Mouse (Mus musculus) limb, embryonic 12.5 days (tissue): ENCODE data around the gene Cpt1a. TPM values are rescaled to one million over a fixed set of nuclear protein-coding genes. Genes with fewer than 3 reads are reported as not detected.

Source experiments
- ATAC-seq: fragments of 200-750 bp; cut with Nextera tagmentation; 2 replicates; pipeline ENCODE4 v1.8.0; 2017; ENCODE audit warnings: low read depth, moderate TSS enrichment; ENCODE audit not compliant: insufficient number of reproducible peaks, insufficient read depth, low FRiP score, low TSS enrichment
- H3K27ac ChIP-seq: fragments of 300-500 bp; sonication (generic); 2 replicates; pipeline ENCODE4 v1.5.1; 2016; ENCODE audit warnings: mild to moderate bottlenecking, moderate library complexity
- H3K27me3 ChIP-seq: fragments of 300-500 bp; sonication (generic); 2 replicates; pipeline ENCODE4 v1.6.1; 2016; ENCODE audit warnings: mild to moderate bottlenecking, moderate library complexity
- H3K36me3 ChIP-seq: fragments of 300-500 bp; sonication (generic); 2 replicates; pipeline ENCODE4 v1.6.1; 2016; ENCODE audit warnings: mild to moderate bottlenecking, moderate library complexity
- H3K4me1 ChIP-seq: fragments of 300-500 bp; sonication (generic); replicated peaks from 2 replicates; pipeline ENCODE4 v1.6.1; 2016
- H3K4me2 ChIP-seq: fragments of 300-500 bp; sonication (generic); 2 replicates; pipeline ENCODE4 v1.6.1; 2016; ENCODE audit warnings: mild to moderate bottlenecking, moderate library complexity
- H3K4me3 ChIP-seq: fragments of 300-500 bp; sonication (generic); replicated peaks from 2 replicates; pipeline ENCODE4 v1.5.1; 2016; ENCODE audit warnings: mild to moderate bottlenecking
- H3K9ac ChIP-seq: fragments of 300-500 bp; sonication (generic); replicated peaks from 2 replicates; pipeline ENCODE4 v1.6.1; 2016; ENCODE audit warnings: mild to moderate bottlenecking, moderate library complexity
- H3K9me3 ChIP-seq: fragments of 300-500 bp; sonication (generic); 2 replicates; pipeline ENCODE4 v1.6.1; 2016; ENCODE audit warnings: mild to moderate bottlenecking, moderate library complexity
- WGBS: fragments of 180-500 bp; shearing (Covaris S2); methylation state at CpG from one replicate; pipeline ENCODE4 v1.1.7; 2016; 5-methylcytosine and 5-hydroxymethylcytosine counted together
- polyA plus RNA-seq: library from polyadenylated mRNA; unstranded; fragments of >200 nt; fragmentation: Nextera tagmentation; extraction: Ambion mirVana; gene quantifications from 2 replicates; pipeline ENCODE4 v1.2.1, GENCODE M21; 2016

Cpt1a gene
- polyA plus RNA-seq, 1 experiment from 2014 or later: 12.8 TPM

DNA sequence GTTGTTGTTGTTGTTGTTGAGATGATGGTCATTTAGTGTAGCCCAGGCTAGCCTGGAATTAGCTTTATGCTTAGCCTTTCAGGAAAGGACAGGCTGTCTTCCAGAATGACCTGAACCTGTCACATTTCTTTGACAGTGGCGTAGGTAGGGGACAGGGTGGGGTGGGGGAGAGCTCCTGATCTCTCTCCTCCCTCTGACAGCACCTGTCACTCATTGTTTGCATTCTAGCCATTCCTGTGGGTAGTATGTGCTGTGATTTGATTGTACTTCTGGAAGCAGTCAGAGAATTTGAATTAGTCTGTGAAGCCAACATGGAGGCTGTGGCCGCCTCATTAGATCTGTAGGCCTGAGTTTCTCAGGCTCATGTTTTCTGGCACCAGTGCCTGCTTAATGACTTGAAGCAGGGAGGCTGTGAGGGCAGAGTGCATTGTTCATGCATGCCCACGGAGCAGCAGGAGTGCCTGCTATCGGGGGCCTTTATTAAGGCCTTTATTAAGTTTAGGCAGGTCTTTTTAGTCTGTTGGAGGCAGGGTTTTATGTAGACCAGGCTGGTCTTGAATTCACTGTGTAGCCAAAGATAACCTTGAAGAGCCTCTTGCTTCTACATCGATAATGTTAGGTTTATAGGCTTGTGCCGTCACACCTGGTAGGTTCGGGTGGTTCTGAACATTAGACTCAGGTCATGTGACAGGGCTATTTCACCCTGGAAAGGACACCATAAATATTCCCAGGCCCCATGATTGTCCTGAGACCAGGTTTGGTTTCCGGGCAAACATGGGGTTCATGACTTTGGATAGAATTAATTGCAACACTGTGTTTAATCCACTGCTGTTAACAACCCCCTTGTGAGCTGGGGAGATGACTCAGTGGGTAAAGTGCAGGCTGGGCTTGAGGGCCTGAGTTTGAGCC lies 22.8 kb downstream of the Cpt1a start:
- H3K4me2 ChIP-seq: no peak overlapping the region
- ATAC-seq: no peak
- no peaks in the 10 kb centered on the region for H3K27me3 ChIP-seq
- peaks cover 9% of the 10 kb centered on the region; the same call in 1 of the 2 replicates for H3K9me3 ChIP-seq
- no peak overlapping the region for H3K9ac ChIP-seq
- no peaks in the 10 kb centered on the region for H3K36me3 ChIP-seq
- no peak overlapping the region for H3K4me3 ChIP-seq
- WGBS: 76% methylated on average over 8 of the region's 8 CpGs
- H3K4me1 ChIP-seq: no peaks in the 10 kb centered on the region
- H3K27ac ChIP-seq: 0 out of 2 replicates have a peak overlapping the region, but pooled peaks have one; percentile 12

DNA sequence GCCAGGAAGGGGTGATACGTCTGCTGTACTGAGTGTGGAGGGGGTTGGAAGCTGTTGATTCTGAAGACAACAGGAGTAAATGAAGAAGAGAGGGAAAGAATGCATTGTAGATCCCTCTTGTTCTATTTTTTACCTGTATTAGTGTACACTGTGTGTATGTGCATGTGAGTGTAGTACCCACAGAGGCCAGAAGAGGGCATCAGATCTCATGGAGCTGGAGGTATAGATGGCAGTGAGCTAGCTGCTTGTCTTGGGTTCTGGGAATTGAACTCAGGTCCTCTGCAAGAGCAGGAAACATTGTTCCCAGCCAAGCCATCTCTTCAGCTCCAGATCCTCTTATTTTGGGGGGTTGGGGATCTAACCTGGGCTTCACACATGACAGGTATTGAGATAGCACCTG lies 25.6 kb downstream of the Cpt1a start:
- no peak overlapping the region for H3K4me2 ChIP-seq
- no peaks in the 10 kb centered on the region for H3K4me1 ChIP-seq
- H3K9ac ChIP-seq: no peak overlapping the region
- peaks cover 9% of the 10 kb centered on the region; the same call in 1 of the 2 replicates for H3K9me3 ChIP-seq
- H3K27me3 ChIP-seq: no peaks in the 10 kb centered on the region
- no peaks in the 10 kb centered on the region; the same call in 1 of the 2 replicates for H3K36me3 ChIP-seq
- H3K4me3 ChIP-seq: no peak overlapping the region
- no peak overlapping the region for H3K27ac ChIP-seq
- no peak for ATAC-seq
- 90% methylated on average over 1 of the region's 1 CpGs for WGBS

DNA sequence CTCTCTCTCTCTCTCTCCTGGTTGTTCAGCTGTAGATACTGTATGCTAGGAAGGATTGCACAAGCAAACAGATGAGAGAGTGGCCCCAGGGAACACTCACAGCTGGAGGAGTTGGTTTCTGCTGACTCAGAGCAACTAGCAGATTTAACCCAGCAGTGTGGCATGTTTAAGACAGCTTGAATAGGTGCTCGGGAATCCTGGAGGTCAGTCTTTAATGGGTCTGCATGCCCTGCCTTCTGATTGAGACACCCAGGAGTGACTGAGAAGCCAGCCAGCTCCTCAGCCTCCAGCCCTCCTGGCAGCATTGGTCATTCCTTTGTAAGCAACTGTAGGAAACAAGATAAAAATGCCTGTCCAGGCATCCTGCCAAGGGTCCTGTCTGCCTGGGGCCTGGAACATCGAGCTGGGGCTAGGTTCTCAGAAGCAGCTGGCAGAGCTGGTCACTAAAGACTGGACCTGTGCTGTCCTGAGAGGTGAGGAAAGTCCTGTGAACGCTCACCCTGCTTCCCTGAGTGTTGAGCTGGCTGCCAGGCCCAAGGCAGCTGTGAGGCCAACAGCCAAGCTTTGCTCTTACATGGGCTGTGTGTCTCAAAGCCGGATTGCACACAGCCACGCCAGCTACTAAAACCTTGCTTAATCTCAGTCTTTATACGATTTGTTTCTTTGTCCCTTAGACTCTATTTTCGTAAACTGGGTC lies 31.4 kb downstream of the Cpt1a start:
- 71% methylated on average over 7 of the region's 7 CpGs for WGBS
- Histone ChIP-seq H3K4me3 (no peak overlapping the region), H3K4me2 (no peak overlapping the region), H3K36me3 (peaks cover 6% of the 10 kb centered on the region; the same call in 1 of the 2 replicates), H3K9ac (no peak overlapping the region), H3K27me3 (no peaks in the 10 kb centered on the region), H3K4me1 (no peaks in the 10 kb centered on the region), H3K27ac (no peak overlapping the region), H3K9me3 (peaks cover 6% of the 10 kb centered on the region; the same call in 1 of the 2 replicates)
- no peak for ATAC-seq

DNA sequence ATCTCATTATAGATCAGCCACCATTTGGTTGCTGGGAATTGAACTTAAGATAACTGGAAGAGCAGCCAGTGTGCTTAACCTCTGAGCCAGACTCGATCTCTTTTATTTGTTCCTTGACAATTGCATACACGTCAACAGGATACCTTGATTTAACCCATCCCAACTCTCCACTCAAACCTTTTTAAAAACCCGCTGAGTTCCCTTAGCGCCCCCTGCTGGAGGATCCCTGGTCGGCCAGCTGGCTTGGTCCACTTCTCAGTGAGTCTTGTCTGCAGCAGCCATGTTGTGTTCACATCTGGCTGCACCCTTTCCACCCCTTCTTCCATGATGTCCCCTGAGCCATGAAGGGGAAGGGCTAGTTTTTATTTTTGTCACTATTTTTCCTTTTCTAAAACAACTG lies 33.0 kb downstream of the Cpt1a start:
- no peak overlapping the region for H3K9ac ChIP-seq
- ATAC-seq: no peak
- H3K4me2 ChIP-seq: no peak overlapping the region
- no peak overlapping the region for H3K4me3 ChIP-seq
- H3K27ac ChIP-seq: no peak overlapping the region
- H3K4me1 ChIP-seq: no peaks in the 10 kb centered on the region
- H3K36me3 ChIP-seq: peaks cover 8% of the 10 kb centered on the region; the same call in 1 of the 2 replicates
- no peaks in the 10 kb centered on the region for H3K27me3 ChIP-seq
- WGBS: 60% methylated on average over 5 of the region's 5 CpGs
- H3K9me3 ChIP-seq: peaks cover 9% of the 10 kb centered on the region; the same call in 1 of the 2 replicates

DNA sequence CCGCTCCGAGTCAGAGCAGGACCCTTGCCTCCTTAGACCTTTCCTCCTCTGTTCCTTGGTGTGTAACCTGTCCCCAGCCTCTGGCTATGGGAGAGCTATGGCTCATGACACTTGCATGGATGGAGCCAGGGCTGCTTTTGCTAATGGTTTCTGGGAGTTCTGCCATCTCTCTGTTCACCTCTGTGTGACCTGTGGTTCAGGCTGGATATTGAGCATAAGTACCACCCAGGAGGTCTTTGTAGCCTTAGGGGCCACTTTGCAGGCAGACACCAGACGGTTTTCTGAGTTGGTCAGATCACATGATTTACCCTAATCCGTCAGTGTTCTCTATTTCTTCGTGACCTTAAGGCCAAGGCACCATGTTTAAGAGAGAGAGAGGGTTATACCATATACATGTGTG lies 34.4 kb downstream of the Cpt1a start:
- 69% methylated on average over 5 of the region's 5 CpGs for WGBS
- Histone ChIP-seq H3K4me3 (no peak overlapping the region), H3K4me1 (no peaks in the 10 kb centered on the region), H3K27ac (no peak overlapping the region), H3K9me3 (peaks cover 9% of the 10 kb centered on the region; the same call in 1 of the 2 replicates), H3K4me2 (no peak overlapping the region), H3K36me3 (peaks cover 8% of the 10 kb centered on the region; the same call in 1 of the 2 replicates), H3K9ac (no peak overlapping the region), H3K27me3 (no peaks in the 10 kb centered on the region)
- ATAC-seq: no peak

DNA sequence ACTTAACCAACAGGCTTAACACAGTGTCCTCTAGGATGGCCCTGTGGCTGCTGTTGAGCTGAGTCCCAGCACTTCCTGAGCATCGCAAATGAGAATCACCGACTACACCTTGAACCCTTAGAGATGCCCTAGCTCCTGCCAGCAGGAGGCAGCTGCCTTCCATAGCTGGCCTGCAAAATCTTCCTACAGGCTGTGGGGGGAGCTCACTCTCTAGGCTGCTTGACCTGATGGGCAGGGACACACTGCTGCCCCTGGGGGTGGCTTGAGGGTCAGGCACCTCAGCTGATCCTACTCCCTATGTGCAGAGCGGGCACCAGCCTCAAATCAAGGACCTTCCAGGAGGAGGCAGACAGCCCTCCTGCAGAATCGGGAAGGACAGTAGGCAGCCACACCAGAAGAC lies 35.5 kb downstream of the Cpt1a start:
- peaks cover 9% of the 10 kb centered on the region; the same call in 1 of the 2 replicates for H3K9me3 ChIP-seq
- no peaks in the 10 kb centered on the region for H3K27me3 ChIP-seq
- H3K4me2 ChIP-seq: no peak overlapping the region
- no peak overlapping the region for H3K4me3 ChIP-seq
- WGBS: 75% methylated on average over 4 of the region's 4 CpGs
- ATAC-seq: no peak
- no peak overlapping the region for H3K27ac ChIP-seq
- H3K9ac ChIP-seq: no peak overlapping the region
- H3K4me1 ChIP-seq: no peaks in the 10 kb centered on the region
- peaks cover 14% of the 10 kb centered on the region; the same call in 1 of the 2 replicates for H3K36me3 ChIP-seq

DNA sequence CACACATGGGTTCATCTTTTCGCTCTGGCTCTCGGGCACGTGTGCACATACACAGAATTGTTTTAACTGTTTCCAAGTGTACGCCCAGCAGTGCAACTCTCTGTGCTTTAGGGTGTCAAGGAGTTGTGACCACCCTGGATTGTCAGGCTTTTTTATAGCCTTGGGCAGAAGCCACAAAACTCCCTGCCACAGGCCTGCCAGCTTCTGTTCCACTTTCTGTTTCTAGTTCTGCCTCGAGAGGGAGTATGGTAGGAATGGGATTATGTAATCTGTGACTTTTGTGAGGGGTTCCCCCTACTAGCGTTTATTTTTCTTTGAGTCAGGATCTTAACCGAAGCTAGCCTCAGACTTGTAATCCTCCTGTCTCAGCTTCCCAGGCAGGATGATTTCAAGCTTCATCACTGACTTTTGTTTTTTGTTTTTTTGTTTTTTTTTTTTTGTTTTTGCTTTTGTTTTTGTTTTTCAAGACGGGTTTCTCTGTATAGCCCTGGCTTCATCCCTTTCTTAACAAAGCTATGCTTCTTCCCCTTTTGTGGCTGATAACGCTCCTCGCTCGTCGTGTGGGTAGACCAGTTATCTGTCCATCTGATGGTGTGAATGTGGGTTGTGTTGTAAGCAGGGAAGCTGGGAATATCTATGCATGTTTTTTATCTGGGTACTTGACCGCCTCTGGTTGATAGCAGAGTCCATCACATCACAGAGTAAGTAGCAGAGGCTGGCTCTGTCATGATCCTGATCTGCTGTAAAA lies 37.9 kb downstream of the Cpt1a start:
- Histone ChIP-seq H3K27me3 (no peaks in the 10 kb centered on the region), H3K4me2 (no peak overlapping the region), H3K4me3 (no peak overlapping the region), H3K9ac (no peak overlapping the region), H3K27ac (no peak overlapping the region), H3K4me1 (no peaks in the 10 kb centered on the region), H3K36me3 (peaks cover 20% of the 10 kb centered on the region), H3K9me3 (peaks cover 7% of the 10 kb centered on the region; the same call in 1 of the 2 replicates)
- WGBS: 87% methylated on average over 13 of the region's 13 CpGs
- no peak for ATAC-seq

DNA sequence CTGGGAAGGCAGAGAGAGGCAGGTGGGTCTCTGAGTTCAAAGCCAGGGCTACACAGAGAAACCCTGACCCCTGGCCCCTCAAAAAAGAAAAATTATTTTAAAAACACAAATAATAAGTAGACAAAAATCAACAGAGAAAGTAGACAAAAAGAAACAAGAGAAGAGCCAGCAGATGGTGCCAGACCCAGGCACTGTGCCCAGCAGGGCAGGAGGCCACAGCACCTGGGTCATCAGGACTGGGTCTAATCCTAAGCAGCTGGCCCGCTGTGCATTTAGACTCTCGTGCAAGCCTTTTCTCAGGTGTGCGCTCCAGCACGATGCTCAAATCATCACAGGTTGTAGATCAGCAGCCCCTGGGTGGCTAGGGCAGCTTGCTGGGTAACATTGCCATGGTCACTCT lies 41.4 kb downstream of the Cpt1a start:
- WGBS: 86% methylated on average over 4 of the region's 4 CpGs
- no peak overlapping the region for H3K4me2 ChIP-seq
- no peak overlapping the region for H3K27ac ChIP-seq
- H3K9ac ChIP-seq: no peak overlapping the region
- H3K4me3 ChIP-seq: no peak overlapping the region
- no peak for ATAC-seq
- H3K27me3 ChIP-seq: no peaks in the 10 kb centered on the region
- no peaks in the 10 kb centered on the region for H3K4me1 ChIP-seq
- H3K9me3 ChIP-seq: peaks cover 4% of the 10 kb centered on the region; the same call in 1 of the 2 replicates
- H3K36me3 ChIP-seq: peaks cover 24% of the 10 kb centered on the region

DNA sequence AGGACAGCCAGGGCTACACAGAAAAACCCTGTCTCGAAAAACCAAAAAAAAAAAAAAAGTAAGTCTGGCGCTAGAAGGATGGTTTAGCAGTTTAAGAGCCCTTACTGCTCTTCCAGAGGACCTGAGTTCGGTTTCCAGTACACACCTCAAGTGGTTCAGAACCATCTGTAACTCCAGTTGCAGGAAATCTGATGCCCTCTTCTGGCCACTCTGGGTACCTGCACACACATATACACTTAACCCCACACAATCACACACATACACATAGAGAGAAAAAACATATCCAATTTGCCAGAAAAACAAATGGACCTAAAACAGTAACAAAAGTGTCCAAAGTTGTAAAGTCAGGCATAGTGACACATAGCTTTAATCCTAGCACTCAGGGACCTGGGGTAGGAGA lies 43.0 kb downstream of the Cpt1a start:
- H3K4me2 ChIP-seq: no peak overlapping the region
- H3K9me3 ChIP-seq: no peaks in the 10 kb centered on the region
- H3K27me3 ChIP-seq: no peaks in the 10 kb centered on the region
- ATAC-seq: no peak
- H3K36me3 ChIP-seq: peaks cover 25% of the 10 kb centered on the region
- H3K4me3 ChIP-seq: no peak overlapping the region
- WGBS: 85% methylated on average over 3 of the region's 3 CpGs
- no peak overlapping the region for H3K27ac ChIP-seq
- no peak overlapping the region for H3K9ac ChIP-seq
- no peaks in the 10 kb centered on the region for H3K4me1 ChIP-seq

DNA sequence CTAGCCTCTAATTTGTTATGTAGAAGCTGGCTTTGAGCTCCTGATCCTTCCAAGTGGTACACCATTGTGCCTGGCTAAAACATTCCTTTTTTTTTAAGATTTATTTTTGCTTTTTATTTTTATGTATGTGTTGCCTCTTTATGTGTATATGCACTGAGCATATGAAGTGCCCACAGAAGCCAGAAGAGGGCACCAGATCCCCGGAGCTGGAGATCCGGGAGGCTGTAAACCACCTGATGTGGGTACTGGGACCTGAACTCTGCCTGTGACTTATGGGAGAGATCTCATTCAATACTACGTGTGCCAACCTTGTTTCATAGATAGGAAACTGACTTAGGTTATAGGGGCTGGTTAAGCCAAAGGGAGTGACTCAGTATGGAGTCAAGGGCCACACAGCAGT lies 46.1 kb downstream of the Cpt1a start:
- Histone ChIP-seq H3K27ac (no peak overlapping the region), H3K27me3 (no peaks in the 10 kb centered on the region), H3K9ac (no peak overlapping the region), H3K9me3 (no peaks in the 10 kb centered on the region), H3K36me3 (peaks cover 19% of the 10 kb centered on the region), H3K4me3 (no peak overlapping the region), H3K4me2 (no peak overlapping the region), H3K4me1 (no peaks in the 10 kb centered on the region)
- no peak for ATAC-seq
- WGBS: 92% methylated on average over 3 of the region's 3 CpGs

DNA sequence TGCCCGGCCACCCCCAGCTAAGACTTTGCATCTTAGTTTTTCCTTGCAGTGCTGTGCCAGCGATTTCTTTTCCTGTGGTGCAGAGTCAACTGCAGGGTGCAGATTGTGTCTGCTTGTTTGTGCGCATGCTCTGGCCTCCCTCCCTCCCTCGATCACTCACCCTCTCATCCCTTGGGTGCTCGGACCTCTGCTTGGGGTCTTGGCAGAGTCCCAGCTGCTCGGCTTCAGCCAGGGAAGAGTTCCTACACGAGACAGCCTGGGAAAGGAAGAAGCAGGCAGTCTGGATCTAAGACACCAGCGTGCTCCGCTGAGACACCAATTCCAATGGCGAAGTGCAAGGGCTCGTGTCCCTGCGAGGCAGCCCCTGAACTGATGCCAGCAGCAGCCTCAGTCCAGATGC lies 51.2 kb downstream of the Cpt1a start:
- Histone ChIP-seq H3K4me1 (no peaks in the 10 kb centered on the region), H3K9me3 (no peaks in the 10 kb centered on the region), H3K4me2 (no peak overlapping the region), H3K27ac (no peak overlapping the region), H3K4me3 (no peak overlapping the region), H3K36me3 (peaks cover 12% of the 10 kb centered on the region), H3K9ac (no peak overlapping the region), H3K27me3 (no peaks in the 10 kb centered on the region)
- no peak for ATAC-seq
- WGBS: 66% methylated on average over 12 of the region's 12 CpGs
